ENCODE assay signal across 9 mouse cellular contexts in genomic region chr6:136861020-136861419, GRCm38 (mm10). TPM values are rescaled to one million over a fixed set of nuclear protein-coding genes. Genes with fewer than 3 reads are reported as not detected.
A peak's percentile ranks its signal among the peaks of the same experiment; 100 is the strongest.
DNase-seq lines count a peak whose midpoint lies in the region; ATAC-seq and TF ChIP-seq lines count a peak whose summit lies in the region.
"Had no signal": no experiment of that assay in that cellular context is flagged by ENCODE, and none has a peak within 500 bp of the region (broad histone marks: within the 10 kb centered on the region; RNA-seq: fewer than 3 reads in every experiment).

No protein-coding gene starts in this region.

- H3K9me3 ChIP-seq in forebrain, embryonic 14.5 days (replicated peaks; ENCODE audit: control insufficient read depth, low read length) = no peaks in the 10 kb centered on the region
- no peaks in the 10 kb centered on the region for H3K9me3 ChIP-seq in intestine, postnatal 0 days (ENCODE audit: control insufficient read depth)
- no peaks in the 10 kb centered on the region for H3K9me3 ChIP-seq in midbrain, embryonic 14.5 days (ENCODE audit: control insufficient read depth, low read length)
- H3K9me3 ChIP-seq: limb, embryonic 12.5 days had no signal

- H3K27ac ChIP-seq in forebrain, embryonic 14.5 days (ENCODE audit: low read depth, low read length) = no peak overlapping the region
- no peak overlapping the region for H3K27ac ChIP-seq in intestine, postnatal 0 days (ENCODE audit: low read depth, low read length)
- H3K27ac ChIP-seq in midbrain, embryonic 14.5 days (replicated peaks; ENCODE audit: low read depth, low read length) = no peak overlapping the region
- H3K27ac ChIP-seq: limb, embryonic 12.5 days had no signal

- no peak overlapping the region for H3K9ac ChIP-seq in forebrain, embryonic 14.5 days (ENCODE audit: low read length)
- H3K9ac ChIP-seq in intestine, postnatal 0 days (ENCODE audit: low read depth, low read length) = no peak overlapping the region
- H3K9ac ChIP-seq in midbrain, embryonic 14.5 days (replicated peaks; ENCODE audit: low read length) = no peak overlapping the region
- H3K9ac ChIP-seq: limb, embryonic 12.5 days had no signal

- no peaks in the 10 kb centered on the region for H3K36me3 ChIP-seq in forebrain, embryonic 14.5 days (ENCODE audit: control insufficient read depth, insufficient read depth, low read length)
- no peaks in the 10 kb centered on the region for H3K36me3 ChIP-seq in intestine, postnatal 0 days (ENCODE audit: control insufficient read depth, insufficient read depth)
- H3K36me3 ChIP-seq in midbrain, embryonic 14.5 days (ENCODE audit: control insufficient read depth, insufficient read depth, low read length) = no peaks in the 10 kb centered on the region
- H3K36me3 ChIP-seq: limb, embryonic 12.5 days had no signal

- peak; percentile 92 for TF ChIP-seq CTCF in intestine, postnatal 0 days (IDR thresholded peaks at IDR 0.05; ENCODE audit: low read depth)

- no peak overlapping the region for H3K4me3 ChIP-seq in forebrain, embryonic 14.5 days (ENCODE audit: low read depth, low read length)
- no peak overlapping the region for H3K4me3 ChIP-seq in intestine, postnatal 0 days (ENCODE audit: low read depth, low read length)
- no peak overlapping the region for H3K4me3 ChIP-seq in midbrain, embryonic 14.5 days (replicated peaks; ENCODE audit: low read depth, low read length)
- H3K4me3 ChIP-seq: limb, embryonic 12.5 days had no signal

- WGBS in forebrain, embryonic 14.5 days = 46% methylated on average over 9 of the region's 9 CpGs
- 36% methylated on average over 9 of the region's 9 CpGs for WGBS in intestine, postnatal 0 days
- WGBS in midbrain, embryonic 14.5 days = 52% methylated on average over 9 of the region's 9 CpGs

- peak; percentile 3 for DNase-seq in cerebellum, adult 8-10 months
- DNase-seq in cerebellum, adult 11-12 months = no peak
- DNase-seq in right cerebral cortex, adult 18-20 months = peak; percentile 25
- no peak for DNase-seq in right cerebral cortex, postnatal 4 days
- DNase-seq in forebrain, embryonic 14.5 days (ENCODE audit: low spot score) = peak; percentile 90
- peak; percentile 91 for DNase-seq in midbrain, embryonic 14.5 days
- DNase-seq in spleen, adult 18-20 months = no peak

- ATAC-seq in forebrain, embryonic 14.5 days = peak; percentile 69
- ATAC-seq in intestine, postnatal 0 days = peak; percentile 19; the same call in 1 of the 2 replicates
- ATAC-seq in midbrain, embryonic 14.5 days (ENCODE audit: low FRiP score, low TSS enrichment) = no peak; the same call in 1 of the 2 replicates

- H3K4me1 ChIP-seq in forebrain, embryonic 14.5 days (ENCODE audit: control insufficient read depth, insufficient read depth, low read length) = no peaks in the 10 kb centered on the region
- H3K4me1 ChIP-seq in intestine, postnatal 0 days (replicated peaks; ENCODE audit: control insufficient read depth, insufficient read depth, low read length) = peaks cover 2% of the 10 kb centered on the region; the same call in 1 of the 2 replicates
- no peaks in the 10 kb centered on the region for H3K4me1 ChIP-seq in midbrain, embryonic 14.5 days (ENCODE audit: control insufficient read depth, insufficient read depth, low read length)

- no peaks in the 10 kb centered on the region for H3K27me3 ChIP-seq in forebrain, embryonic 14.5 days (replicated peaks; ENCODE audit: control insufficient read depth, insufficient read depth, low read length)
- no peaks in the 10 kb centered on the region for H3K27me3 ChIP-seq in intestine, postnatal 0 days (replicated peaks; ENCODE audit: control insufficient read depth, insufficient read depth, low read length)
- no peaks in the 10 kb centered on the region for H3K27me3 ChIP-seq in midbrain, embryonic 14.5 days (ENCODE audit: control insufficient read depth, insufficient read depth, low read length)
- H3K27me3 ChIP-seq: limb, embryonic 12.5 days had no signal

- no peak overlapping the region for H3K4me2 ChIP-seq in forebrain, embryonic 14.5 days (ENCODE audit: low read length)
- no peak overlapping the region for H3K4me2 ChIP-seq in intestine, postnatal 0 days (replicated peaks; ENCODE audit: low read depth)
- no peak overlapping the region for H3K4me2 ChIP-seq in midbrain, embryonic 14.5 days (ENCODE audit: low read length)
- H3K4me2 ChIP-seq: limb, embryonic 12.5 days had no signal

RNA-seq across cellular contexts. Expression of gene Art4, which starts 3.5 kb away (rescaled TPM):
- 0.14 TPM in 1 of 2 replicates, not detected in the other for polyA plus RNA-seq in forebrain, embryonic 14.5 days (2014; fragmentation: Nextera tagmentation; extraction: Ambion mirVana)
- 0.55 and 0.64 TPM in 2 replicates for polyA plus RNA-seq in intestine, postnatal 0 days (2015; fragmentation: Nextera tagmentation; extraction: Ambion mirVana)
- polyA plus RNA-seq in midbrain, embryonic 14.5 days (2014; fragmentation: Nextera tagmentation; extraction: Ambion mirVana) = not detected in 2 replicates

RNA-seq across cellular contexts. Expression of gene Mgp, which starts 14.6 kb away (rescaled TPM):
- 5.0 and 9.4 TPM in 2 replicates for polyA plus RNA-seq in forebrain, embryonic 14.5 days (2014; fragmentation: Nextera tagmentation; extraction: Ambion mirVana)
- polyA plus RNA-seq in intestine, postnatal 0 days (2015; fragmentation: Nextera tagmentation; extraction: Ambion mirVana) = 74.8 and 76.7 TPM in 2 replicates
- 0.65 and 3.5 TPM in 2 replicates for polyA plus RNA-seq in midbrain, embryonic 14.5 days (2014; fragmentation: Nextera tagmentation; extraction: Ambion mirVana)

RNA-seq across cellular contexts. Expression of gene Smco3, which starts 25.8 kb away (rescaled TPM):
- 1.1 and 1.5 TPM in 2 replicates for polyA plus RNA-seq in forebrain, embryonic 14.5 days (2014; fragmentation: Nextera tagmentation; extraction: Ambion mirVana)
- polyA plus RNA-seq in intestine, postnatal 0 days (2015; fragmentation: Nextera tagmentation; extraction: Ambion mirVana) = 0.76 and 1.3 TPM in 2 replicates
- polyA plus RNA-seq in midbrain, embryonic 14.5 days (2014; fragmentation: Nextera tagmentation; extraction: Ambion mirVana) = 0.14 and 0.34 TPM in 2 replicates
- polyA plus RNA-seq: limb, embryonic 12.5 days had no signal

RNA-seq across cellular contexts. Expression of gene Wbp11, which starts 33.0 kb away (rescaled TPM):
- 65.3 and 76.5 TPM in 2 replicates for polyA plus RNA-seq in forebrain, embryonic 14.5 days (2014; fragmentation: Nextera tagmentation; extraction: Ambion mirVana)
- 41.4 and 45.2 TPM in 2 replicates for polyA plus RNA-seq in intestine, postnatal 0 days (2015; fragmentation: Nextera tagmentation; extraction: Ambion mirVana)
- polyA plus RNA-seq in midbrain, embryonic 14.5 days (2014; fragmentation: Nextera tagmentation; extraction: Ambion mirVana) = 65.6 and 88.1 TPM in 2 replicates

RNA-seq across cellular contexts. Expression of gene BC049715, which starts 33.6 kb away (rescaled TPM):
- 0.86 and 1.2 TPM in 2 replicates for polyA plus RNA-seq in forebrain, embryonic 14.5 days (2014; fragmentation: Nextera tagmentation; extraction: Ambion mirVana)
- 0.47 and 1.8 TPM in 2 replicates for polyA plus RNA-seq in intestine, postnatal 0 days (2015; fragmentation: Nextera tagmentation; extraction: Ambion mirVana)
- polyA plus RNA-seq in midbrain, embryonic 14.5 days (2014; fragmentation: Nextera tagmentation; extraction: Ambion mirVana) = 1.2 and 1.6 TPM in 2 replicates

Comparison
In these comparisons a context has a peak if more than half of its experiments do, and no peak if none do; other contexts are left out.
1. DNase-seq: peak in cerebellum, adult 8-10 months (single experiment), right cerebral cortex, adult 18-20 months (single experiment), forebrain, embryonic 14.5 days (single experiment) and midbrain, embryonic 14.5 days (single experiment); none in cerebellum, adult 11-12 months (single experiment), right cerebral cortex, postnatal 4 days (single experiment) and spleen, adult 18-20 months (0 of 2).